Mouse (Mus musculus) kidney, adult 2 months (tissue): ENCODE measurements around the gene Carmil1. TPM values are rescaled to one million over a fixed set of nuclear protein-coding genes. Genes with fewer than 3 reads are reported as not detected.

Source experiments
- DNase-seq: peaks from one replicate; pipeline ENCODE4 v3.0.0; 2021
- H3K27ac ChIP-seq: fragments of 200-500 bp; 2 replicates; pipeline ENCODE4 v1.5.1; 2012; ENCODE audit warnings: low read depth, low read length, control low read depth, inconsistent platforms; ENCODE audit not compliant: insufficient read depth
- H3K27me3 ChIP-seq: fragments of 200-500 bp; replicated peaks from 2 replicates; pipeline ENCODE4 v1.6.1; 2012; ENCODE audit warnings: mild to moderate bottlenecking, moderate library complexity, low read length, inconsistent platforms; ENCODE audit not compliant: control insufficient read depth, insufficient read depth
- H3K36me3 ChIP-seq: fragments of 200-500 bp; 2 replicates; pipeline ENCODE4 v1.6.1; 2012; ENCODE audit warnings: mild to moderate bottlenecking, moderate library complexity, low read length, inconsistent platforms; ENCODE audit not compliant: control insufficient read depth, insufficient read depth
- H3K4me1 ChIP-seq: fragments of 200-500 bp; 2 replicates; pipeline ENCODE4 v1.6.1; 2011; ENCODE audit warnings: low read length; ENCODE audit not compliant: control insufficient read depth, insufficient read depth
- H3K4me3 ChIP-seq: fragments of 200-500 bp; 2 replicates; pipeline ENCODE4 v1.5.1; 2011; ENCODE audit warnings: mild to moderate bottlenecking, low read depth, low read length, control low read depth; ENCODE audit not compliant: insufficient read depth
- CTCF ChIP-seq: fragments of 200-500 bp; conservative IDR thresholded peaks from 2 replicates; pipeline ENCODE4 v1.5.1; 2011; ENCODE audit warnings: low read depth, mild to moderate bottlenecking, control low read depth, low read length, moderate library complexity, mixed read lengths; ENCODE audit not compliant: insufficient read depth, insufficient read length
- POLR2A ChIP-seq: fragments of 200-500 bp; IDR thresholded peaks from one replicate; pipeline ENCODE4 v1.6.1; 2011; ENCODE audit warnings: low read depth, low read length, control low read depth
- WGBS: fragments of 180-500 bp; shearing (Covaris S2); methylation state at CpG from one replicate; pipeline ENCODE4 v1.1.7; 2018; 5-methylcytosine and 5-hydroxymethylcytosine counted together
- polyA plus RNA-seq: library from polyadenylated mRNA; depleted of rRNA; stranded (reverse); fragments of >200 nt; gene quantifications from 2 replicates; pipeline ENCODE4 v1.2.3, GENCODE M21; 2012

The Carmil1 gene
- polyA plus RNA-seq, 1 experiment, result 7.7 TPM

GRCm38 (mm10) chr13:24092073-24092472, 188.5 kb downstream of the Carmil1 start:
- no peak for TF ChIP-seq CTCF
- no peak for TF ChIP-seq POLR2A
- no peaks in the 10 kb centered on the region for H3K36me3 ChIP-seq
- no peak overlapping the region for H3K27ac ChIP-seq
- H3K27me3 ChIP-seq, result no peaks in the 10 kb centered on the region
- DNase-seq, result no peak
- 91% methylated on average over 5 of the region's 5 CpGs for WGBS
- no peak overlapping the region for H3K4me3 ChIP-seq
- no peaks in the 10 kb centered on the region for H3K4me1 ChIP-seq

DNA sequence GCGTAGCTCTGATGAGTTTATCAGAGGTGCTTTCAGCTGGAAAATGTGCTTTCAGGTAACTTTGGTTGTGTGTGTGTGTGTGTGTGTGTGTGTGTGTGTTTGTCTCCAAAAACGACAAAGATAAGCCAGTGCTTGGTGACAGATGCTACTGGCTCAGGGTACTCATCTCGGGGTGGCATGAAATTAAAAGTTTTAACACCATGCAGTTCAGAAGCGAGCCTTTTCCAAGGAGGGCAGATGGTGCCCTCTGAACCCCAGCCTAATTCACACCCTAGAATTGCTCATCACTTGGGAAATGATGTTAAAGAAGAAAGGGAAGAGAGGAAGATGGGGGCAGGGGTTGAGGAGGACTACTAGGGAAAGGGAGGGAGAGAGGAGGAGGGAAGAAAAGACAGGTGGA, 198.4 kb downstream of the Carmil1 start:
- H3K36me3 ChIP-seq, result peaks cover 3% of the 10 kb centered on the region
- no peak overlapping the region for H3K27ac ChIP-seq
- no peak for DNase-seq
- no peaks in the 10 kb centered on the region for H3K4me1 ChIP-seq
- no peak for TF ChIP-seq CTCF
- no peak for TF ChIP-seq POLR2A
- H3K27me3 ChIP-seq, result no peaks in the 10 kb centered on the region
- no peak overlapping the region for H3K4me3 ChIP-seq
- 69% methylated on average over 4 of the region's 4 CpGs for WGBS

DNA sequence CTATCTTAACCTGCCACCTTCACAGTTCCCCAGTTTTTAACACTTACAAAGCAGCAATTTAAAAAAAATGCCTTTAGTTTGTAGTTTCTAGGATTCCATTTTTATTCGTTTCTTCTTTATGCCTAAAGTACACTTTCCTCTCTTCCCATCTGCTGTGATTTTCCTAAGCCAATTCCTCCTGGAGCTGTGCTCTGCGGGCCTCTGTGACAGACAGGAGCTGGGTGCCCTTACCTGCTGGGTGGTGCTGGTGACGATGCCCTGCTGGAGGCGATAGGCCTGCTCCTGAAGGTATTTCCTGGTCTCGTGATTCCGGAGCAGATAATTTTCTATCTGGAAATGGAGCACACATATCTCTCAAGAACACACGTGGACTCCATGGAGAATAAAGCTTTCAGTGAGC, 198.9 kb downstream of the Carmil1 start:
- 83% methylated on average over 7 of the region's 7 CpGs for WGBS
- DNase-seq, result no peak
- Histone ChIP-seq H3K27ac (no peak overlapping the region), H3K36me3 (peaks cover 3% of the 10 kb centered on the region), H3K27me3 (no peaks in the 10 kb centered on the region), H3K4me1 (no peaks in the 10 kb centered on the region), H3K4me3 (no peak overlapping the region)
- TF ChIP-seq POLR2A, result no peak
- no peak for TF ChIP-seq CTCF

GRCm38 (mm10) chr13:24072588-24072987, 208.0 kb downstream of the Carmil1 start:
- no peak overlapping the region for H3K27ac ChIP-seq
- H3K27me3 ChIP-seq, result no peaks in the 10 kb centered on the region
- no peak overlapping the region for H3K4me3 ChIP-seq
- TF ChIP-seq CTCF, result no peak
- no peak for TF ChIP-seq POLR2A
- no peaks in the 10 kb centered on the region for H3K4me1 ChIP-seq
- 92% methylated on average over 10 of the region's 10 CpGs for WGBS
- DNase-seq, result no peak
- no peaks in the 10 kb centered on the region; the same call in 1 of the 2 replicates for H3K36me3 ChIP-seq

DNA sequence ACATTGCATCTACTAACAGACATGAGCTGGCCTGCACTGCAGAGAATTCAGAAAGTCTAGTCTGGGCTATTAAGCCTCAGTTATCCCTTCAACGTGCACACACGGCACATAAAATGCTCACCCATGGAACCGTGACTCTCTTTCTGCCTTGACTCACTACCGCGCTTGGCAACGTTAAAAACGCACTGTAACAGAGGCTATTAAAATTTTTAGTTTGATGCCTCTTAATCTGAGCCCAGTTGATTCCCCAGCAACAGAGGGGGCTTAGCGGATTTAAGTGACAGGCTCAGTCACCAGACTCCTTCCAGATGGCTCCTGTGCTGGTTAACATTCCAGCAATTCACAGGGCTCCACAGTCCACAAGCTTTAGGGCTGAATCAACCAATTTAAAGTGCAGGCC, 213.0 kb downstream of the Carmil1 start:
- Histone ChIP-seq H3K27me3 (no peaks in the 10 kb centered on the region), H3K4me1 (no peaks in the 10 kb centered on the region), H3K4me3 (no peak overlapping the region), H3K36me3 (no peaks in the 10 kb centered on the region; the same call in 1 of the 2 replicates), H3K27ac (no peak overlapping the region)
- DNase-seq, result no peak
- no peak for TF ChIP-seq POLR2A
- TF ChIP-seq CTCF, result no peak
- WGBS, result 88% methylated on average over 8 of the region's 8 CpGs

DNA sequence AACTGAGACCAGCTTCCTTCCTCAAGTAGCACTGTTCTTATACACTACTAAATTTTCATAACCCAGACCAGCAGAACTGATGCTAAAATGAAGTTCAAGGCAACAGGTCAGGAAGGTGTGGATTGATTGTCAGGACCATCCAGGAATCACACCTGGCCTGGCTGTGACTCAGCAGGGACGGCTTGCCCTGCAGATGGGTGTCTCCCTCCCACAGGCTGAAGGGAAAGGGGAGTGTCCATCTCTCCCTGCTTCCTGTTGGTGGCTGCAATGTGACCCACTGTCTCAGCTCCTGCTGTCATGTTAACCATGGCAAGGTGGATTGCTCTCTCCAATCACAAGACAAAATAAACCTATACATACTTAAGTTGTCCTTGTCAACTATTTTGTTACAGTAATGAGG, 215.1 kb downstream of the Carmil1 start:
- TF ChIP-seq POLR2A, result no peak
- TF ChIP-seq CTCF, result no peak
- 68% methylated on average over 1 of the region's 1 CpGs for WGBS
- H3K4me3 ChIP-seq, result no peak overlapping the region
- no peaks in the 10 kb centered on the region for H3K4me1 ChIP-seq
- no peak for DNase-seq
- no peaks in the 10 kb centered on the region for H3K27me3 ChIP-seq
- H3K36me3 ChIP-seq, result no peaks in the 10 kb centered on the region; the same call in 1 of the 2 replicates
- no peak overlapping the region for H3K27ac ChIP-seq

- H3K27me3 ChIP-seq, result no peaks in the 10 kb centered on the region
- TF ChIP-seq CTCF, result no peak
- TF ChIP-seq POLR2A, result no peak
- H3K36me3 ChIP-seq, result no peaks in the 10 kb centered on the region; the same call in 1 of the 2 replicates
- whole genome bisulfite sequencing, result 86% methylated on average over 4 of the region's 4 CpGs
- no peak for DNase-seq
- H3K4me1 ChIP-seq, result no peaks in the 10 kb centered on the region
- no peak overlapping the region for H3K4me3 ChIP-seq
- H3K27ac ChIP-seq, result no peak overlapping the region
These were observed 217.8 kb downstream of the Carmil1 start for GRCm38 (mm10) chr13:24062770-24063169.
